Mouse (Mus musculus): ENCODE data around the gene Map3k7.

Gene Map3k7

GRCm38 (mm10) chr4:32057102-32057501 is 93.2 kb downstream of the Map3k7 start:
- DNase-seq (ENCODE audit: extremely low read depth, low read depth) = peak; percentile 21

- DNase-seq (ENCODE audit: extremely low read depth, low read depth) = no peak
Measured at GRCm38 (mm10) chr4:32060686-32061085, 96.8 kb downstream of the Map3k7 start.

- DNase-seq (ENCODE audit: extremely low read depth, low read depth) = no peak
Measured at GRCm38 (mm10) chr4:32062381-32063059, 98.6 kb downstream of the Map3k7 start.

- no peak for DNase-seq (ENCODE audit: extremely low read depth, low read depth)
Measured at GRCm38 (mm10) chr4:32063291-32063690, 99.4 kb downstream of the Map3k7 start.

Measured in MEL-GATA-1-ER (cell line).